Mouse (Mus musculus): ENCODE data around the gene Ldhd.

Gene Ldhd

DNA sequence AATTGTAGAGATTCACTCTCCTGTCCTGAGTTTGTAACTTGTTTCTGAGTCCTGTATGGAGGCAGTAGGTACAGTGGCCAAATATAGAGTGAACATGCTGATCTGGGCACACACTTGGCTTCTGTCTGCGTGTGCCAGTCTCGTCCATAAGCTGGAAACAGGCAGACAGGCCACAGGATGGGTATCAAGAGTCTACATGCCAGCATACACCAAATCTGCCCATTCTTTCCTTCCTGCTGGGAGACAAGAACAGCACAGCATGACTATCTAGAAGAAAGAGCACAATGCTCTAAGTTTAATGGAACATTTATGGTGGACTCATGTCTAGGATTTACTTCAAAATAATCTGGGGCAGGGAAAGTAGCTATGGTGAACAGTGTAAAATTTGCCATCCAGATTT lies 35.2 kb downstream of the Ldhd start:
- DNase-seq (ENCODE audit: low spot score in 2 of 2): no peak

GRCm38 (mm10) chr8:111594044-111594840 lies 35.9 kb downstream of the Ldhd start:
- no peak for DNase-seq (ENCODE audit: low spot score in 2 of 2)

- DNase-seq (ENCODE audit: low spot score in 2 of 2): no peak
Observed at GRCm38 (mm10) chr8:111592390-111592910, 37.7 kb downstream of the Ldhd start.

DNA sequence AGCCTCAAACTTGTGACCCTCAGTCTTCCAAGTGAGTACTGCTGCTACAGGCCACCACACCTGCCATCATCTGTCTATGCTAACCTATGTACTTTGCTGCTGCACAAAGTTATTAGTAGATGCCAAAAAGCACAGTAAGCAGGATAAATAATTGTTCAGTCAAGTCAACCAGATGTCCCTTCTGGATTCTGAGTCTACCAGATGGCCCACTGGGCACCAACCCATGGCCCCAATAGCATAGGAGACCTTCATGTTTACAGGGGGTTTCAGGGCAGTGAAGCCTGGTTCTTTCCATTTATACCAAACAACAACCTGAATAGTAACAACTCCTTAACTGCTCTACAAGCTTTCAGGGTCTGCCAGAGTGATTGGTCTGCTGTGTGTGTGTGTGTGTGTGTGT lies 39.0 kb downstream of the Ldhd start:
- no peak for DNase-seq (ENCODE audit: low spot score in 2 of 2)

GRCm38 (mm10) chr8:111590214-111590613 lies 40.0 kb downstream of the Ldhd start:
- no peak for DNase-seq (ENCODE audit: low spot score in 2 of 2)

DNA sequence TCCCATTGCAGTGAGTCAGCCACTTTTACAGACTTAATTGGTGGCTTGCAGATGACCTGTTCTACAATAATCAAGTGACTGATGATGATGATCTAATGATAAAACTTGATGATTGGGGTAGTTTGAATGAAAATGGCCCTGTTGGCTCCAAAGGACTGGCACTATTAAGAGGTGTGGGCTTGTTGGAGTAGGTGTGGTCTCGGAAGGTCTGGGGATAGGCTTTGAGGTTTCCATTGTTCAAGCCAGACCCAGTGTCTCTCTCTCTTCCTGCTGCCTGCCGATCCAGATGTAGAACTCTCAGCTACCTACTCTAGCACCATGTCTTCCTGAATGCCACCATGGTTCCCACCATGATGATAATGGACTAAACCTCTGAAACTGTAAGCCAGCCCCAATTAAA lies 41.8 kb downstream of the Ldhd start:
- no peak for DNase-seq (ENCODE audit: low spot score in 2 of 2)

DNA sequence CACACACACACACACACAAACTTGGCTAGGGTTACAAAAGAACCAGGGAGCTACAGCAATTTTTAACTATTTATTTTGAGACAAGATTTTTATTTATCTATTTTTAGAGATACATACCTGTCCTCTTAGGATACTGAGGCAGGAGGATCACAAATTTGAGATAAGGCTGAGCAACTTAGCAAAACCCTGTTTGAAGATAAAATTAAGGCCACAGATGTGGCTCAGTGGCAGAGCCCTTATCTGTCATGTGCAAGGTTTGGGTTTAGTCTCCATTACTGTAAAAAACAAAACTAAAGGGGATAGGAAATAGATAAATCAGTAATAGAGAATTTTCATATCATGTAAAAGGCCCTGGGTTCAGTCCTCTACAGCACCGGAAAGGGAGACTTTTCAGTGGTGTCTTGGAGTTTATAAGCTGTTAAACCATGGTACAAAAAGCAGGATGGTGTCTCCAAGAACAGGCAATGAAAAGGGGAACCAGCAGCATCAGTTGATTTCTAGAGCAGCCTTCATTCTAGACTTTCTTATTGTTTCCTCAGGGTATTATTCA lies 42.6 kb downstream of the Ldhd start:
- no peak for DNase-seq (ENCODE audit: low spot score in 2 of 2)

GRCm38 (mm10) chr8:111584946-111585345 lies 45.2 kb downstream of the Ldhd start:
- no peak for DNase-seq (ENCODE audit: low spot score in 2 of 2)

DNA sequence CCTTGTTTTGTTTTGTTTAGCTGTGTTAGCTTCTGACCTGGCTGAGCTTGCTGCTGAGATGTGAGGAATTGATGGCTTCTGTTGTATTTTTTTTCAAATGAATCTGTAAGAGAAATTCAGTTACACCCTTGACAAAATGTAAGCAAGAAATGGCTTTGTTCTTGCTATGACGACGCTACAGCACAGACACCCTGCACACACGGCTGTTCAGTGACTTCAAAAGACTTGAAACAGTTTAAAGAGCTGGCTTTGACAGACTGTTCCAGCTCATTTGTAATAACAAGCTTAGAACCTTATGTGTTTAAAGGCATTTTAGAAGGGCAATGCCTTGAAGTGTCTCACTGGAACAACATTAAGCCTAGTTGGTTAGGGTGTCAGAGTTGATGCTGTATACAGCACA lies 47.8 kb downstream of the Ldhd start:
- no peak for DNase-seq (ENCODE audit: low spot score in 2 of 2)

- DNase-seq (ENCODE audit: low spot score in 2 of 2): no peak
Observed at GRCm38 (mm10) chr8:111580306-111580705, 49.9 kb downstream of the Ldhd start.

GRCm38 (mm10) chr8:111579318-111579717 lies 50.9 kb downstream of the Ldhd start:
- DNase-seq (ENCODE audit: low spot score in 2 of 2): no peak

DNA sequence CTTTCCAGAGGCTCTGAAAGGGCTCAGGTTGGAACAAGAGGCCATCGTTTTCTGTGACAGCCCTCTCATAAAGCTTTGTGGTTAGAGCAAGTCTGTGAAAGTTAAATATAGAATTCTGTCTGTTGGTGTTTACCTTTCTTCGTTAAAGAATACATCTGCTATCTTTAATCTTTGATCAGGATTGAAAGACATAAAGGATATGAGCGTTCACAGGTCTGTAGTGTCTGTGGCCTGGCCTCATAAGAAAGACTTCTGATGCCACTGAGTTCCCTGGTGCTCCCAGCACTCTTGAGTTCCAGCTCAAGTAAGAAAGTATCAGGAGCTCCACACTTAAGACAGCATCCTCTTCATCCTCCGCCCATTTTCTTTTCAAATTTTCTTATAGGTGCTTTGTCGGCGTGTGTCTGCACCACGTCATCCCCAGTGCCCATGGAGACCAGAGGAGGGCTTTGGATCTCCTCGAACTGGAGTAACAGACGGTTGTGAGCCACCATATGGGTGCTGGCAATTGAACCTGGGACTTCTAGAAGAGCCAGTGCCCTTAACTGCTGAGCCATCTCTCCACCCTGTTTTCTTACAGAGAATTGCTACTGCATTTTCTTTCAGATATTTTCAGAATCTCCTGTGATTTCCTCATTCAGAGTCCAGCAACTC lies 52.2 kb downstream of the Ldhd start:
- no peak for DNase-seq (ENCODE audit: low spot score in 2 of 2)

DNA sequence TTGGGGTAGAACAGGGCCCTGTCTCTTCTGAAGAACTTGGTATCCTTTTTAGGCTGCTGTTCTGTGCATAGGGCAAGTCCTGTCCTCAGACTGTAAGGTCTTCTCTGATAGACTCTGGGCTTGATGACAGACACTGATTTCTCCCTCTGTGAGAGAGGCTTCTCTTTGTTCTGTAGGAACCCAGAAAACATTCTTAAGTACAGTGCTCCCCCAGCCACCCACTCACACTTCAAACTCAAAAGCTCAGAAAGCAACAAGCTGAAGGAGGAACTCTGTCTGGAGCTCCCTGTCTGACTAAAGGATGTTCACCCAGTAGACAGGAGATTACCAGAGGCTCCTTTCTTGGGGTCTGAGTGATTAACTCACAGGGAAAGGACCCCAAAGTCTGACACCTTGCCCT lies 53.7 kb downstream of the Ldhd start:
- DNase-seq (ENCODE audit: low spot score in 2 of 2): no peak

DNA sequence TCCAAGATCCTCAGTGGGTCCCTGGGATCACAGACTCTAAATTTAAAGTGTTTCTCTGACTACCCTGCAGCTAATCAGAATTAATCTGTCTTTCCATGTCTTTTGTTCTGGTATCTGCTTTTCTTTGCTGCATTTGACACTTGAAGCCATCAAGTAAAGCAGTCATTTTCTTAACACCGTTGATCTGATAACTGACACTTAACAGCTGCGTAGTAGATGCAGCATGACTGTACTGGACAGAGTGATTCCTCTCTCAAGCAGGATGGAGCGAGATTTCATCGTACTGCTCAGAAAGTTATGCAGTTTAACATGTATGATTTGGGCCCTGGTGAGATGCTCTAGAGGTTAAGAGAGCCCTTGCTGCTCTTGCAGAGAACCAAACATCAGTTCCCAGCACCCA lies 54.7 kb downstream of the Ldhd start:
- no peak for DNase-seq (ENCODE audit: low spot score in 2 of 2)

DNA sequence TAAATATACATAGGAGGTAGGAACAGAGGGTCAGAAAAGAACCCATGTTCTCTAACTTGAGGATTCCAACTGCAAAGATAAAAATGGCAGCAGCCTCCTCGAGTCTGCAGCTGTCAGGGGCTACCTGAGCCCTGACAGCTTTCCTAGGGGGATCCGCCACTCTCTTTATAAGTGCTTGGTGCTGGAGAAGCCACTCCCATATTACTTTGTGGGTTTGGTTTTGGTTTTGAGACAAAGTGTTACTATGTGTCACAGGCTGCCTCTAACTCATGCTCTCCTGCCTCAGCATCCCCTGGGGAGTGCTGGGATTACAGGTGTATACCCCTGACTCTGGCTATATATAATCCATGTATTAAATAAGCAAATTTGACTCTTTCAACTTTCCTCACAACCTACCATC lies 56.2 kb downstream of the Ldhd start:
- DNase-seq (ENCODE audit: low spot score in 2 of 2): no peak
